Mouse (Mus musculus): ENCODE measurements at regions not wholly inside any gene's neighbourhood (a gene's known extent, or its start where the extent isn't known, plus 50 kb on each side); places are given as distances from the start of the nearest gene placed in this dataset.
"Not testable (repeated sequence)": the region's sequence is repeated elsewhere in the genome, so short reads cannot be mapped to it uniquely, and the experiment has no call there.

- CTCF ChIA-PET = no interaction called here
These were observed 304.8 kb downstream of the Abcc12 start for GRCm38 (mm10) chr8:86275699-86276098.

- CTCF ChIA-PET = no interaction called here
These were observed 306.7 kb downstream of the Abcc12 start for GRCm38 (mm10) chr8:86273811-86274210.

DNA sequence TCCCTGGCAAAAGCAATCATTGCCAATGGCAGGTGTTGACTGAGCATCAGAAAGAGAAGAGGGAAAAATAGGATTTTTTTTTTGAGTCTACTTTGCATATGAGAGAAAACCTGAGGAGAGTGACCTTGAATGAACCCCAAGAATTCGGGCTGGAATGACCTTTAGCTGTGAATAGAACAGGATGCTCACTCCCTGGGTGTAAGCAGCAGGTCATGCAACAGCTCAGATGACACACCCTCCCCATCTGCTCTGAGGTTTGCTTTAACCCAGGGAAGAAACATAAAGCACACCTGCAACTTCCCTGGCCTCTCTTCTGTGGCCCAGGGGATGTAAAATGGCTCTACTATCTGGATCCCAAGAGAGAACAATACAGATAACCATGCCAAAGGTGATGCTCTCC is 307.9 kb downstream of the Abcc12 start:
- CTCF ChIA-PET = no interaction called here

DNA sequence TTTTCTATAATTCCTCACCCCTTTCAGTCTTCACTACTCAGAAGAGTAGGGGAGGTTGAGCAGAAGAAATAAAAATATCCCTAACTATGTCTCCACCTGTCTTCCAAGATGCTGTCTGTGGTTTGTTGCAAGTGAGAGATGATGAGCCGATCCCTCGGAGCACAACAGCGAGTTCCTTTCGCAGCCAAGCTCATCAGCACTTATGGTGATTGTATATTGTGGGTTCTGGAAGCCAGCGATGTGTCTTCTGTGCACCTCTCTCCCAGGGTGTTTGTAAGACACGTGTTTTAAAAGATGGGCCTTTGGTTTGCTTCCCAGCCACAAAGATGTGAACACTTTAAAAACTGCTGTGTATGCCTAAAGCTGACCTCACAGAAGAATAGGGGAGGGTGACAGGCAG is 309.0 kb downstream of the Abcc12 start:
- CTCF ChIA-PET = no interaction called here

DNA sequence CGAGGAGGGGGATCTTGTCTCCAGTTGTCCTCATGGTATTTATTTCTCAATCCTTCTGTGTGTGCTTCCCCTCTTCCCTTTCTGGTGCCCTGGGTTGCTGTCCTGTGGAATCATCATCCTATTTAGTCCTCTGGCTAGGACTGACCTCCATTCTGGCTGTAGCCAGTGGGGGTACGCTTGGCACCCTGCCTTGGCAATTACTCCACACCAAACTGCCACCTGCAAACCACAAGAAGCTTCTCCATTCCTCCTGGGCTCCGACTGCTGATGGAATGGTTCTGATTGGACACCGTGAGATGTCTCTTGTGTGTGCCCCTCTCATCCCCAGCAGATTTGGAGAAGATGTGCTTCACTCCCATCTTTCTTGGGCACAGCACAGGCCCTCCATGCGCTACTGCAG is 322.5 kb downstream of the Abcc12 start:
- CTCF ChIA-PET = no interaction called here

- CTCF ChIA-PET = no interaction called here
These were observed 325.1 kb downstream of the Abcc12 start for GRCm38 (mm10) chr8:86255431-86255830.

DNA sequence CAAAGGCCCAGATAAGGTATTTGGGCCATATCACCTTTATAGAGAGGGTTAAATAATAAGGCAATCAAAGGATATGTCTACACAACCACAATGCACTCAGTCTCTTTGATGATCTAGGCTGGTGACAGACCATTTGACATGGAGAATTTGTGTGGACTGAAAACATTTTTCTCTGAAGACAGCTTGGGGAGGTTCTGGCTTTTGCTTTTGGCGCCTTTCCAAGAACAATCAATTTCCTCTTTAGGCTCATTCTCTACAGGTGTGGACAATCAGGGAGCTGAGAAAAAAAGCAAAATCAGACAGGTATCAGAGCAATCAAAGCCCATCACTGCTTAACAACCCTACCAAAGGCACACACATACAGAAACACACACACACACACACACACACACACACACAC is 325.8 kb downstream of the Abcc12 start:
- CTCF ChIA-PET = no interaction called here

GRCm38 (mm10) chr8:86252696-86253355 is 327.7 kb downstream of the Abcc12 start:
- CTCF ChIA-PET = no interaction called here

GRCm38 (mm10) chr8:86234696-86235095 is 345.8 kb downstream of the Abcc12 start:
- CTCF ChIA-PET = no interaction called here

DNA sequence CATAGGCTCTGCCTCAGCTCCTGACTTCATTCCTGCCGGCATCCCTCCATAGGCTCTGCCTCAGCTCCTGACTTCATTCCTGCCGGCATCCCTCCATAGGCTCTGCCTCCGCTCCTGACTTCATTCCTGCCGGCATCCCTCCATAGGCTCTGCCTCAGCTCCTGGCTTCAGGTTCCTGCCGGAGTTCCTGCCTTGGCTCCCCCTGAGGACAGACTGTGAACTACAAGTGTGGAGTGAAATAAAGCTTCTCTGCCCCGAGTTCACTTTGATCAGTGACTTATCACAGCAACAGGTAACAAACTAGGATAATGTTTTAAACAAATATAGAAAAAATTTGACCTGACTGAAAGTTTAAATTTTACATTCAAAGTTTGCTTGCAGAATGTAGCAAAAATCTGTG is 348.5 kb downstream of the Abcc12 start:
- CTCF ChIA-PET = not testable (repeated sequence)

DNA sequence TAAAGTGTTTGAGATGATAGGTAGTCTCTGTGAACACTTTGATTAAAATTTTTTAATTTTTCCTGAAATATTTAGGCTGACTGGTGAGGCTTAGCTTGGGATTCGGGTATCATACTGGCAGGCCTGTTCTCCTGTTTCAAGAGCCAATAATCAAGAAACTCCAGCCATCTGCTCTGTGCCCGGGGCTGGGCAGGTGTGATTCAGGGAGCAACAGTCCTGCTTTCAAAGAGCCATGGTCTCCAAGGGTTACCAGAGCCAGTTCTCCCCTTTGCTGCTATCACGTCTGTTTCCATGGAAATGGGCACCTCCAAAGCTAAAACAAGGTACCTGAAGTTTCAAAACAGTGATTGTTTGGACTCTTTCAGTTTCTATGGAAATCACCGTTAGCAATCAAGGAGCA is 355.6 kb downstream of the Abcc12 start:
- CTCF ChIA-PET = no interaction called here

DNA sequence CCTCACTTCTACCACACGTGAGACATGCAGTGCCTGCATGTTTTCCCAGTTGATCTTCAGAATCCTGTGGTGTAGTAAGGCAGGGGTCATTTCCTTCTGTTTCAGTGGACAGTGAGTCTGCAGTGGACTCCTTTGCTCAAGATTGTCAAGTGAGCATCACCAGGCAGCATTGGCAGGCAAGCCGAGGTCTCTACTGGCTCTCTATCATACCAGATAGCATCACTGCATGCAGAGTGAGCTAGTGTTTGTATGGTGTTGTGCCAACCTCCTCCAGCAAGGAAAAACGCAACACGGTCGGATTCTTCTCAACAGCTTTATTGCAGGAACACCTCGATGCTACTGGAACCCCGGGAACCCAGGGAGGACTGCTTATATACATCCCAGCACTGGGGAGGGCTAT is 357.8 kb downstream of the Abcc12 start:
- CTCF ChIA-PET = no interaction called here

DNA sequence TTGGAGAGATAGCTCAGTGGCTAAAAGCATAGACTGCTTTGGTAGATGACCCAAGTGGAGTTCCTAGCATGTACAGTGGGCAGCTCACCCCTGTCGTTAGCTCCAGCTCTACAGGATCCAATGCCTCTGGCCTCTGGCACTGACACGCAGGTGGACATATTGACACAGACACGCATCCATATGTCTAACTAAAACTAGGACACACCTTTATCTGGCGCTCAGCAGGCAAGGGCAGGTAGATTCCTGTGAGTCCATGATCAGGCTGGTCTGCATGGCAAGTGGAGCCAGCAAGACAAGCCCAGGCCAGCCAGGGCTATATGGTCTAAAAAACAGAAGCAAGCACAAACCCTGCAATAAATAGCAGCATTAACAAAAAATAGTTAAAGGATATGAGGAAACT is 358.3 kb downstream of the Abcc12 start:
- CTCF ChIA-PET = no interaction called here

GRCm38 (mm10) chr8:86214399-86214798 is 366.1 kb downstream of the Abcc12 start:
- CTCF ChIA-PET = no interaction called here

DNA sequence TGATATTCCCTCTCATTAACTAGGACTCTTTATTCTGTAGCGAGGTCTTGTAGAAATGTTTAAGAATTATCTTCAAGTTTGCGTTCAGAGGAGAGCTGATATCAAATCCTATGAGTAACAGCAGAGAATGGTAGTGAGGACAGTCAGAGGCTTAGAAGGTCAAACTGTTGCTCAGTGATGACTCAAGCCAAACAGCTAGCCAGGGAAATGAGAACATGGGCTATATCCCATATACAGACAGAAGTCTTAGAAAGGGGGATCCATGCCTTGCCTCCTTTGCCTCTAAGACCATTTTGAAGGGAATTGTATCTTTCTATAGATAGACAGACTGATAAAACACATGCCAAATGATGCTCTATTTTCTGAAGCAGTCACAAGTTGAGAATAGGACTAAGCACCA is 368.0 kb downstream of the Abcc12 start:
- CTCF ChIA-PET = no interaction called here

GRCm38 (mm10) chr8:86208812-86209262 is 368.1 kb downstream of the Phkb start:
- CTCF ChIA-PET = no interaction called here

DNA sequence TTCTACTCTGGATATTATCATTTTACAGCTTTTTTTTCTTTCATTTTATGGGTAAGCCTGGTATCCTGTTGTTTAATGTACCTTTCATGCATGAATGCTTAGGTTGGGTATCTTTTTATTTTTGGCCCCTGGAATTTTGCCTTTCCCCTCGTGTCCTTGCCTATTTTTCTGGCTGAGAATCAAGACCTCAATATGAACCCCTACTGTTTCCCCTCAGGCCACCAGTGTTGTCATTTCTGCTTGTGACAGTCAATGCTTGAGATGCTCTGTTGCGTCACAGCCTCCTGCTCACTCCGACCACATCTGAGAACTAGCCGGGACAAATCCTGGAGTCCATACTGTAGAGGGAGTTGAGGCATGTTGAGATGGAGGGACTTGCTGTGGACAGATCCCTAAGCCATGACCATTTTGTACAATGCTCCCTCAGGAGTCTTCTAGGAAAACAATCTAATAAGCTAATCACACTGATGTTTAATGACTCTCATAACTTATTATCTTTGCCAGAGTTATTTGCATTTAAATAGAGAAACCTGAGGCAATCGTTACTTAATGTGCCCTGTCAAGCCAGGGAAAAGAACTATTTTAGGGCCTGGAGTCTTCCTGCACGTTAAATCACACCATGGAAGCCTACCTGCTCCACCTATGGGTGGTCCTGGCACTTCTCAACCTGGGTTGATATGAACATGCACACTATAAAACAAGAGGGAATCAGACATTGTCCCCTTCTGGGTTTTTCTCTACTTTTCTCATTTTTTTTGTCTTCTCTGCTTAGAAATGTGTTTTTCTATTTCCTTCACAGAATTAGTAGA is 363.9 kb downstream of the Phkb start:
- CTCF ChIA-PET = no interaction called here

DNA sequence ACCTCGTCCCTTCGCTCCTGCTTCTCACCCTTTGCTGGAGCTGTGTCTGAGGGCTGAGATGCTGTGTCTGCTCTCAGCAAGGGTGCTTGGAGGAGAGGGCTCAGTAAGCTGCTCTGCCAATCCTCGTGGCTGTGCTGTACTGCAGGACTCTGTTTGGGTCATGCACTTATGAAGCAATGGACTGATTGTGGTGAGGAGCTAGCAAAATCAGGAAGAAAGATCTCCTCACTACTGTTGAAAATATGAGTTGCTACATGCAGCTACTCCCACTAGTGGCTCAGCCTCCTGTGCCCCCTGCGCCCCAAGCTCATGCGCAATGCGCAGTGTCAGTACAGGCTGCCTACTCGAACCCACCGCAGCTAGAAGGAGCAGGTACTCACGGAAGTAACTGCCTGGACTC is 362.3 kb downstream of the Phkb start:
- CTCF ChIA-PET = no interaction called here

GRCm38 (mm10) chr8:86201830-86202229 is 361.1 kb downstream of the Phkb start:
- CTCF ChIA-PET = no interaction called here

- CTCF ChIA-PET = no interaction called here
These were observed 351.5 kb downstream of the Phkb start for GRCm38 (mm10) chr8:86192262-86192661.

DNA sequence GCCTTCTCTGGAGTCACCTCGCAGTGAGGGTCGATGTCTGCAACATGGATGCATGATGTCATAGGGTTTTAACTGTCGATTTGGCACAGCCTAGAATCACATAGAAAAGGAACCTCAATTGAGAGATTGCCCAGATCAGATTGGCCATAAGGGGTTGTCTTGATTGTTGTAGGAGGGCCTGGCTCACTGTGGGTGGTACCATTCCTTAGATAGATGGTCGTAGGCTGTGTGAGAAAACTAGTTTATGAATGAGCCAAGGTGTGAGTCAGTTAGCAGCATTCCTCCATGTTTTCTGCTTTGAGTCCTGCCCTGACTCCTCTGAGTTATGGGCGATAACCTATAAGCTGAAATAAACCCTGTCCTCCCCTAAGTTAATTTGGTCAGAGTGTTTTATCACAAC is 343.9 kb downstream of the Phkb start:
- CTCF ChIA-PET = no interaction called here

- CTCF ChIA-PET = no interaction called here
These were observed 340.0 kb downstream of the Phkb start for GRCm38 (mm10) chr8:86180793-86181192.

DNA sequence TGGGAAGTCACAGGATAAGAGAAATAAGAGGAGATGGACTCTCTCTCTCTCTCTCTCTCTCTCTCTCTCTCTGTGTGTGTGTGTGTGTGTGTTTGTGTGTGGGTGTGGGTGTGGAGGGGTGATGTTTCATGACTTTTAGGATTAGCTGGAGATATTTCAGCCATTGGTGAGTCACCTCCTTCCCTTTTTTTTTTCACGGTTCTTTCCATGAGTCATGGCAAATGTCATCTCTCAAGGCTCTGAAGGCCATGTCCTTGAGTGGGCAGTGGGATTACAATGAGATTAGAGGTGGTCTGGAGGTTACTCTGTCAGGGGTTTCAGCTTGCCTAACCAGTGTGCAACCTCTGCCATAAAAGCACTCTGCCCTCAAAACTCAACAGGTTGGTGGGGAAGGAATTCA is 329.3 kb downstream of the Phkb start:
- CTCF ChIA-PET = no interaction called here

GRCm38 (mm10) chr8:86164818-86165217 is 324.1 kb downstream of the Phkb start:
- CTCF ChIA-PET = no interaction called here

Data from spleen, embryonic (tissue).